Mouse (Mus musculus): Measurements from ENCODE around the gene 4930519P11Rik.

Gene 4930519P11Rik

DNA sequence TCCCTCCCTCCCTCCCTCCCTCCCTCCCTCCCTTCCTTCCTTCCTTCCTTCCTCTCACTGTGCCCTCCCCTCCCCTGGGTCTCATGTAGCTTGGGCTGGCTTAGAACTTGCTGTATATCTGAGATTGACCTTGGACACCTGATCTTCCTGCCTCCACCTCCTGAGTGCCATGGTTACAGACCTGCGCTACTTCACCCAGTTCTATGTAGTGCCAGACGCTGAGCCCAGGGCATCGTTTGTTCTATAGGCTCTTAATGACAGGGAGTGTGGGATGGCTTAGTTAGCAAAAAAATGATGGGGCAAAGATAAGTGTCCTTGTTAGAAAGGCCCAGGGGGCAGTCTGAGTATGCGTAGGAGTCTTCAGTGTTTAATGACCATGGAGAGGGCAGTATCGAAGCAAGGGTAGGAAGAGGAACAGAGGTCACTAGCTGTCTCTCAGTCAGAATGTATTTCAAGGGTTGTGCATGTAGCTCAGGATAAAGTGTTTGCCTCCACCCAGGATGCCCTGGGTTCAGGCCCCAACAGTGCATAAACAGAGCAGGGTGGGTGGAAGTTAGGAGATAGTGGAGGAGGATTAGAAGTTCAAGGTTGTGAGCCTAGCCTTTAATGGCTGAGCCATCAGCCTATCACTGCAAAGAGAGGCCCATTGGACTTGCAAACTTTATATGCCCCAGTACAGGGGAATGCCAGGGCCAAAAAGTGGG, 20.0 kb upstream of the 4930519P11Rik start:
- no peak for DNase-seq (ENCODE audit: low read depth, low spot score)

DNA sequence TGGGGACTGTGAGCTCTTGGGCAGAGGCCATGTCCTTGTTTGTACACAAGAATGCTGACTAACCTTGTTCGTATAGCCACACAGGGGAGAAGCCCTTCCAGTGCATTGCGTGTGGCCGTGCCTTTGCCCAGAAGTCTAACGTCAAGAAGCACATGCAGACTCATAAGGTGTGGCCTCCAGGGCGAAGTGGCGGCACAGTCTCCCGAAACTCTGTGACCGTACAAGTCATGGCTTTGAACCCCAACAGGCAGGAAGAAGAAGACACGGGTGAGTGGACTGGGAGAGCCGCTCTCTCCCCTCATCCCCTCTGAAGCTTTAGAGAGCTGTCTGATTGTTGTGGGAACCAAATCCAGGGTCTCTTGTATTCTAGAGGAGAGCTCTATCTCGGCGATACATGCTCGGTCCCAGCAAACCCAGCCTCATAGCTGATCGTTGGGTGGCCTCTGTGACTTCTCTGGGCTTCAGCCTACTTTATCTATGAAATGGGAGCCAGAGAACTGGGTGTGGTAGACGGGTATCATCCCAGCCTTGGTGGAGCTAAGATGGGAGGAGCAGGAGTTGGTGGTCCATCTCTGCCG, 19.1 kb upstream of the 4930519P11Rik start:
- no peak for DNase-seq (ENCODE audit: low read depth, low spot score)

DNA sequence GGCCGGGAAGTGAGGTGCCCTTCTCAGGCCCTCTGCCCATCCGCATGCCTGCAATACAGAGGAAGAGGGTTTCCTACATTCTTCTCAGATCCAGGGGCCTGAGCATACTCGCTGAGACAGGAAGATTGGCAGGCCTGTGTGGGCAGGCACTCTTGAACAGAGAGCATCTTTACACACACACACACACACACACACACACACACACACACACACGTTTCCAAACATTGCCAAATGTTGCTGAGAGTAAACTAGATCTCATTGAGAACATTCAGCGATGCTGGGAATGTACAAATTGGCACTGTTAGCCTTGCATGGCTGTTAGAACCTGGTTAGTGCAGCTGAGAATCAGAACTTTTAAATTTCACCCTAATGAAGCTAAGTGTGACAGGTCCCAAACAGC, 17.3 kb upstream of the 4930519P11Rik start:
- DNase-seq (ENCODE audit: low read depth, low spot score), result no peak

DNA sequence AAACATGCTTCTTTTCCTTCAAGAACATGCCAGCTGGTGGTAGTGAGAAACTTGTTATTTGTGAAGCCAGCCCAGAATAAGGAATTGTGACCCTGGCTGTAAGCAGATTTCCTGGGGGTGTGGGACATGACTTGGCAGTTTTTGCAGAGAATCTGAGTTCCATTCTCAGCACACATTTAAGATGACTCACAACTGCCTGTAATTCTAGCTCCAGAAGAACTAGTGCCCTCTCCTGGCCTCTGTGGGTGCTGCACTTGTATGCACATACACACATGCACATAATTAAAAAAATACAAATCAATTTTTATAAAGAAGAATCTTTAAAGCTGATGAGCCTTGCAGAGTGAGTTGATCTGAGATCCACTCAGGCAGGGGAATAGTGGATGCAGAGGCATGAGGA, 10.9 kb upstream of the 4930519P11Rik start:
- DNase-seq (ENCODE audit: low read depth, low spot score), result peak; percentile 40

DNA sequence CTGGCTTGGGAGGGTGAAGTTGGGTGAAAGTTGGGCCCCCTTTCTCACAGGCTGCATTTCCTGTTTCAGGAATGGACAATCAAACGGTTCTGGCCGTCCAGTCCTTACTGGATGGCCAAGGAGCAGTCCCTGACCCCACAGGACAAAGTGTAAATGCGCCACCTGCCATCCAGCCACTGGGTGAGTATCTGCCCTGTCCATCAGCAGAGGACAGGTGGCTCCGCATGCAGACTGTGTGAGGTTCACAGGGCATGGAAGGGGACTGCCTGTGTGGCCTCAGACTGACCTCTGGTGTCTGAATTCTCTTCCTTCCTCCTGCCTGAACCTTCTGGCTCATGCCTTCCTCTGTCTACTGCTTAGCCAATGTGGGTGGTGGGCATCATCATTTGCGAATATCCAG, 8.4 kb upstream of the 4930519P11Rik start:
- no peak for DNase-seq (ENCODE audit: low read depth, low spot score)

DNA sequence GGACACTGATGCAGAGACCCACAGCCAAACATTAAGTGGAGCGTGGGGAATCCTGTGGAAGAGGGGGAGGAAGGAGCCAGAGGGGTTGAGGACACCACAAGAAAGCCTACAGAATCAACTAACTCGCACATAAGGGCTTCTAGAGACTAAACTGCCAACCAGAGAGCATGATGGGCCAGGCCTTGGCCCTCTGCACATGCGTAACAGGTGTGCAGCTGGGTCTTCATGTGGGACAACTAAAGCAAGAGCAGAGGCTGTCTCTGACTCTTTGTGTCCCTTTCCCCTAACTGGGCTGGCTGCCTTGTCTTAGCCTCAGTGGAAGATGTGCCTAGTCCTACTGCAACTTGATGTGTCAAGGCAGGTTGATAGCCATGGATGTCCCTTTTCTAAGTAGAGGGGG, 3.8 kb upstream of the 4930519P11Rik start:
- DNase-seq (ENCODE audit: low read depth, low spot score), result no peak

DNA sequence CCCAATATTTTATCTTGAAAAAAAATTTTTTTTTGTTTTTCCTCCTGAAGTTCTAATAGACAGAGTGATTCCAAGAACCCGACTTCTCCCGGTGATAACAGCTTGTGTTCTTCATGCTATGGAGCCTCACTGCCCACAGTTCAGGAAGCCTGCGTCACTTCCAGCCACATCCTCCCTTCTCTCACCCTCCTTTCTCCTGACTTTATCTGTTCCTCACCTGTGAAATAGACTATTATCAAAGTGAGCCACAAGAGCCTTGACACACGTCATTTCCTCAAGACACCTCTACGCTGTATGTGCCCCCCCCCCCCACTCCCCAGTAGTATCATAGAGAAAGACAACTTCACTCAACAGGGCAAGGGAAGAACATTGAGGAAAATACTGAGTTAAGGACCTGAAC, 2.4 kb upstream of the 4930519P11Rik start:
- DNase-seq (ENCODE audit: low read depth, low spot score), result no peak

DNA sequence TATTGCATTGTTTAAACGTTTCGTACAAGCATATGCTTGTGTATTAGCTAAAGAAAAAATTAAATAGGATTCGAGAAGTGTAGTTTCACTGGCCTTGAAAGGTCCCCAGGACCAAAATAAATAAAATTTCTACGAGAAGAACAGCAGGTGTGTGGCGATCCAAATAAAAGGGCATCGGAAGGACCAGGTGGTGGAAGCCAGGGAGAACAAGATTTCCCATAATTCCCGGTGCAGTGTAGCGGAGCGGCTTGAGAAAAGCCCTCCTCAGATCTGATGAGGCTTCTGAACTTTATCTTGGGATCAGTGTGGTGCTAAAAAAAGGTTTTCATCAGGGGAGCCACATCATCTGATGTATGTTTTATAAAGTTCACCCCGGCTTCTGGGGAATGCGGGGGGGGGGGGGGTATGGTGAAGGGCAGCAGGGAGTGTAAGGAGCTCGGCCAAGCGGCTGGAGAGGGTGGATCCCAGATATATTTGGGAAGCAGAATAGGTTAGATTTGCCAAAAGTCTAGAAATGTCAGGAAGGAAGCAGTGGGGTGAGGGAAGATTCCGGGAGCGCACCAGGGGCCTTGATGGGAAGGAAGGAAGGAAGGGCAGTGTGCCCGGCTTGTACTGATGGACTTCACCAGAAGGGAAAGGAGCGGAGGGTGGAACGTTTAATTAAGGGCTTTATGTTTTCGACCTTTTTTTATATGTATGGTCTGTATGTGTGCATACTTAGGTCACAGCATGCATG, 1.8 kb upstream of the 4930519P11Rik start:
- no peak for DNase-seq (ENCODE audit: low read depth, low spot score)

DNA sequence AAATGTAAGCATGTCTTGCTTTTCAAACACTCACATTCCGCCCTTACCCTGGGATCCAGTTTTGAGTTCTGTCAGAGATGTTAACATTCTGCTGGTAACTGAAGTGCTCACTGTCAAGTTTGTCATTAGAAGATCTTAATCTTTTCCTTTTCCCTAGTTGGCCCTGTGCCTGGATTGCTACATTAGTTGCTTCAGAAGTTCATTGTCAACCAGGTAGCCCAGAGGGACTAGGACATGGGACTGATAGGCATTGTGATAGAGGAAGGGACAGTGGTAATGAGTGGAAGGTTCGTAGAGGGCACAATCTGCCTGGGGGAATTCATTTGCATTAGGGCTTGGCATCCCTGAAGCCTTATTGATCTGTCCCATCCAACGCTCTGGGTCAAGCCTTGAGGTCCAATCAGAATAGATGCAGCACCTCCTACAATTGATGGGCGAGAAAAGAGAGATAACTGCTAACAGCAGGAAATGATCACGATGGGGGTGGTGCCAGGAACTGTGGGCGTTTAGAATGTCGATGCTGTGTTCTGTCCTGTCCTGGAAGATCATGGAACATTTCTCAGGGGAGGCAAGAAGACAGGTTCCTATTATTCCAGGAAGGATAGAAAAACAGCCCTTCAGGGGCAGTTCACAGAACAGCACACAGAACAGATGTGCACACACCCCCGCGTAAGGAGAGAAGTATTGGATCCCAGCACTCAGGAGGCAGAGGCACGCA, 4.0 kb downstream of the 4930519P11Rik start:
- peak; percentile 50 for DNase-seq (ENCODE audit: low read depth, low spot score)

DNA sequence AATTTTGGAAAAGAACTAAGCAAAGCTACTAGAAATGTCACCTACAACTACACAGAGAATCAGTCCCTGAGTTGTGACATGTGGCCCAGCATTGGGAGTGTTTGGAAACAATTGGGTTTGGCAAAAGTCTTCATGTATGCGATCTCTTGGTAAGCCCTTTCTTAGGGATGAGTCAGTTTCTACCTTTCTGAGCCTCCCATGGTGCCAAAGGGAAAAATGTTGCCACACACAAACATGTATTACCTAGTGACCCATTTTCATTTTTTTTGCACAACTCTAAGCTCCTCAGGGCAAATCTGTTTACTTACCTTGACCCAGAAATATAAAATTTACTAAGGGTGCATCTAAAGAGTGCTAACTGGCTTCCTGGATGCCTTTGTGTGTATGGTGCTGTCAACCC, 6.3 kb downstream of the 4930519P11Rik start:
- no peak for DNase-seq (ENCODE audit: low read depth, low spot score)

DNA sequence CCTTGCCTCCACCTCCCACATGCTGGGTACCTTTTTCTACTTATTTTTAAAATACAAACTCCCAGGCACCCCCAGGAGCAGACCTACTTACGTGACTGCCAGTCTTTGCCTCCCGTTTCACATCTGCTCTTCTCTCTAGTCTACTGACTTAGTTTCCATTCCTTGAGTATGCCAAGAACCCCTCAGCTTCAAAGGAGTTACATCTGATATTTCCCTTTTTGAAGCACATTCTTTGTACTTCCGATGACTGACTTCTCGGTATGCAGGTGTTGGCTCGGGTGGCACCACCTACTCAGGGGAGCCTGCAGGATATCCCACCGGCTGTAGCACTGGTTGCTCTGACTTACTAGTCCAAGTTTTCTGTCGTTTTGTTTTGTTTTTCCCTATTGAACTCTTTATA, 9.1 kb downstream of the 4930519P11Rik start:
- DNase-seq (ENCODE audit: low read depth, low spot score), result no peak

DNA sequence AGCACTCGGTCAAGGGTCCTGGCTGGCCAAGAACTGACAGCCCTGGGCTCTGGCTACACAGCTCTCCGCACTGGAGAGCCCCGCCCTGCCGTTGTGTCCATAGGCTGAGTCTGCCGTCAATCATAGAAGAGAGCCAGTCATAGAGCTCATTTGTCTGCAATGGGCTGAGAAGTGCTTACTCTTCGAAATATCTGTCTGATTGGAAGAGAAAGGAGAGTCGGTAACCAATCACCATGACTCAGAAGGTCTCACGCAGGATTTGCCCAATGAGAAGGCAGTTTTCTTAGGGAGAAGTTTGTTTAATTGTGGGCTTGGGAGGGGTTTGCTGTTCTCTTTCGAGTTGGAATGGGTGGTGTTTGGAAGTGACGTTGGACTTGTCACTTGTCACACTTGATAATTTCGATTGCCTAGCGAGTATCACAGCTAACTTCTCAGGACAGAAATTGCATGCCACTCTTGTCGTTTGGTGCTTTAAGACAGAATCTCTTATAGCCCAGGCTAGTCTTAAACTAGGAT, 9.5 kb downstream of the 4930519P11Rik start, which contains the start of gene Pxmp4:
Gene Pxmp4 (minus strand): TSS at position 71 of the 516 bp plus-strand sequence.
- peak; percentile 98 for DNase-seq (ENCODE audit: low read depth, low spot score)

DNA sequence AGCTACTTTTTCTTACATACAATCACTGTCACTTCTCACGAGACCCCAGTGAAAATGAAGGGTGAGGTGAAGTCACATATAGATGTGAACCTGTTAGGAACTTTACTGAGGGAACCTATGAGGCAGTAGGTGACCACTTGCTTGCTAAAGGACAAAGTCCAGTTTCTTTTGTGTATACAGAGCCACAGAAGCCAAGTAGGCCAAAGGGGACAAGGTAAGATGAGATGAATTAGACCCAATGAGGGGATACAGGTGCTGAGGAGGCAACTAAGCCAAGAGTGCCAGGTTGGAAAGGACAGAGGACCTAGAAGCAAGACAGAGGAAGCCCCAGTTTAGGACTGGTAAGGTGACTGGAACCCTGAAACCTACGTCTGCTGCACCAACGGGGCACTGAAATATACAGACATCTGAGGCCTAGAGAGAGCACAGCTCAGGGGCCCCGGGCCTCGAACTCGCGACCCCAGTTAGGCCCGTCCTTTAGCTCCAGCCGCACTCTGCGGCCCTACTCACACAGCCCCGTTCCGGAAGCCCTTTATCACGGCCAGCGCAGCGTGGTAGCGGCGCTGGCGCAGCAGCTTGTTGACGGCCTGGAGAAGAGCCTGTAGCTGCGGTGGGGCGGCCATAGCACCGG, 10.1 kb downstream of the 4930519P11Rik start:
- no peak for DNase-seq (ENCODE audit: low read depth, low spot score)

DNA sequence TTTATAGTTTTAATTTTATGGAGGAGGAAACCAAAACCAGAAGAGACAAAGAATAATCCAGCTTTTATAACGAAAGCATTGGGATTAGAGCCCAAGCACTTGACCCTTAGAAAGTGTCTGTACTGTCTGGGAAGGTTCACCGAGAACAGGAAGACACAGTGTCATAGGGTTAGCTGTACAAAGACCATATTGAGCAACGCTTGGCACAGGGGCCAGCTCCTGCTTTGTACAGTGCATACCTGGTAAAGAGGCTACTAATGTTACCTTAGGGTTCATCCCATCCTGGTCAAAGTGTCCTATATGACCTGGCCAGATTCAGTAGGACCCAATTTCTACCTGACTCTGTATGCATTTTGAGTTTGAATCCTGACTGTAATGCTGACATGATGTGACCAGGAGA, 11.9 kb downstream of the 4930519P11Rik start:
- DNase-seq (ENCODE audit: low read depth, low spot score), result no peak

DNA sequence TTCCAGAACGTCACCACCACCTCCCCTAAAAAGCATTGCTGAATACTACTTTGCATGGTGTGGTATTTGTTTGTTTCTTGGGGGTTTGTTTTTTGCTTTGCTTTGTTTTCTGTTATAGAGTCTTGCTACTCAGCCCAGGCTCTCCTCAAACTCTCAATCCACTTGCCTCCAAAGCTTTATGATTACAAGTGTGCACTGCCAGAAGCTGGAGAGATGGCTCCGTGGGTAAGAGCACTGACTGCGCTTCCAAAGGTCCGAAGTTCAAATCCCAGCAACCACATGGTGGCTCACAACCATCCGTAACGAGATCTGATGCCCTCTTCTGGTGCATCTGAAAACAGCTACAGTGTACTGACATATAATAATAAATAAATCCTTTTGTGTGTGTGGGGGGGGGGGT, 12.7 kb downstream of the 4930519P11Rik start:
- DNase-seq (ENCODE audit: low read depth, low spot score), result no peak

DNA sequence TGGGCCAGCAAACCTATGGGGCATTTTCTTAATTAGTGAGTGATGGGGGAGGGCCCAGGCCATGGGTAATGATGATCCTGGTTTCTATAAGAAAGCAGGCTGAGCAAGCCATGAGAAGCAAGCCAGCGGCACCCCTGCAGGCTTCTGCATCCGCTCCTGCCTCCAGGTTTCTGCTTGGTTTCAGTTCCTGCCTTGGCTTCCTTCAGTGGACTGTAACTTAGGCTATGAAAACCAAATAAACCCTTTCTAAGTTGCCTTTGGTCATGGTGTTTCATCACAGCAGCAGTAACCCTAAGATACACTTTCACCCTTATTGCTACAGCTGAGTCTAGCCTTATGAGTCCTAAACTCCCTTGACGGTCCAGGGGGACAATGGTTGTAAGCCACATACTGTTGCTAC, 15.8 kb downstream of the 4930519P11Rik start:
- no peak for DNase-seq (ENCODE audit: low read depth, low spot score)

DNA sequence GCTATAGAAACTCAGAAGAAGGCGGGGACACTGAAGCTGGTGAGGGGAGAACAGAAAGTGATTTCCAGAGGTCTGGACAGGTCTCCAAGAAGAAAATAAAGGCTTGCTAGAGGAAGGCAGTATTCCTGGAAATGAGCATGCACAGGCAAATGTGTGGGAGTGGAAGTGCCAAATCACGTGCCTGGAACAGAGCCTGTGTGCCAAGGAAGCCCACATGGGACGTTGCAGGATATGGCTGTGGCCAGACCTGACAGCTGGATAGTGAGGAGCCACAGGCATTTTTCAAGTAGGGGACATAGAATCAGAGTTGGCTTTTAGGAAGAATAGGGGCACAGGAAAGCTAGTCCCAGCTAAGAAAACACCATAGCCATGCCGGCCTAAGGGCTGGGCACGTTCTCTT, 17.5 kb downstream of the 4930519P11Rik start:
- no peak for DNase-seq (ENCODE audit: low read depth, low spot score)

DNA sequence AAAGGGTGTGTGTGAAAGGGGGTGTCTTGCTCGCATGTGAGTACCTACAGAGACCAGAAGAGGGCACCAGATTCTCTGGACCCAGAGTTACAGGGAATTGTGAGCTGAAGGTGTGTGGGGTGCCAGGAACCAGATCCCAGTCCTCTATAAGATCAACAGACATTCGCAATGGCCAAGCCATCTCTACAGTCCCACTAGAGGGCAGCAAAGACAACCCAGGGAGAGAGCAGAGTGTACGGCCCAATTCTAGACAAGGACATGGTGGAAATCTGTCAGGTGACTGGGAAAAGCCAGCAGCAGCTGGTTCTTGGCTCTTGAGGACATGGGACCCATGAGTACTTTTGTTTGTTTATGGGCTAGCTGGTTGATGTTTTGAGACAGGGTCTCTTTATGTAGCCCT, 20.2 kb downstream of the 4930519P11Rik start:
- peak; percentile 96 for DNase-seq (ENCODE audit: low read depth, low spot score)

DNA sequence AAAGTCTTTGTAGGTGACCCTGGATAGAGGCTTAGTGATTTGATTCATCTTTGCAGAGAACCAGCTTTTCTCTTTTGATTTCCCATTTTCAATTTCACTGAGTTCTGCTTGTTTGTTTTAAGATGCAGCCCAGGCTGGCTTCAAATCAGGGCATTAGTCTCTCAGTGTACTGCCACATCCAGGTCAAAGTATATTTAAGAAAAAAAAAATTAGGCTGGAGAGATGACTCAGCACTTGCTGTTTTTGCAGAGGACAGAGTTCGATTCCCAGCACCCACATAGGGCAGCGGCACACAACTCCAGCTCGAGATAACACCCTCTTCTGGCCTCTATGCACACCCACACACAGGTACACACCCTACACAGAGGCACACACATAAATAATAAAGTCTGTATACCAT, 22.0 kb downstream of the 4930519P11Rik start:
- DNase-seq (ENCODE audit: low read depth, low spot score), result no peak

DNA sequence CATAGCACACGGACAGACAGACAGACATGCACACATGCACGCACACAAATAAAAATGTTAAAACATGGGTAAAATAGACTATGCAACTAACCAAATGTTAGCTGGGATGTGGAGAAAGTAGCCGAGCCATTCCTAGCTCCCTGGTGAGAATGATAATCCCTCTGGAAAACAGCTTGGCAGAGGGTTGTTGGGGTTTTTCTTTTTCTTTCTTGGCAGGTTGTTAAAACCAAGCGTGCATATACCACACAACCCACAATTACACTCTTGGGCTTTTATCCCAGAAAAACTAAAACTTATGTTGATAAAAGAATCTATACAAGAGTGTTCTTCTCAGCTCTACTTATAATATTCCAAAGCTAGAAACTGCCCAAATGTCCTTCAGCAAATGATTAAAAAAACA, 24.2 kb downstream of the 4930519P11Rik start:
- DNase-seq (ENCODE audit: low read depth, low spot score), result no peak

DNA sequence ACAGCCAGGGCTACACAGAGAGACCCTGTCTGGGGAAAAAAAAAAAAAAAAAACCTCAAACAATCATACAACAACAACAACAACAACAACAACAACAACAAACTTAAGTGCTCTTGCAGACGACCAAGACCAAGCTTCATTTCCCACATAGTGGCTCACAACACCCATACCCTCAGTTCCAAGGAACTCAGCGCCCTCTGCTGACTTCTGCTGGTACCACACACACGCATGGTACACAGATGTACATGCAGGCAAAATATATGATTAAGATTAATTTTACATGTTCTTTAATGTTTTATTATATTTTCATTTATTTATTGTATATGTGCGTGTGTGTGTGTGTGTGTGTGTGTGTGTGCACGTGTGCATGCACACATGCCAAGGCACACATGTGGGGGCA, 26.8 kb downstream of the 4930519P11Rik start:
- DNase-seq (ENCODE audit: low read depth, low spot score), result peak; percentile 81

Data from ZHBTc4 (cell line).